Mouse (Mus musculus): ENCODE results near the gene Igll1.

Igll1 gene

GRCm38 (mm10) chr16:16854836-16855235 is 8.9 kb downstream of the Igll1 start:
- DNase-seq (ENCODE audit: extremely low read depth, low read depth): no peak

DNA sequence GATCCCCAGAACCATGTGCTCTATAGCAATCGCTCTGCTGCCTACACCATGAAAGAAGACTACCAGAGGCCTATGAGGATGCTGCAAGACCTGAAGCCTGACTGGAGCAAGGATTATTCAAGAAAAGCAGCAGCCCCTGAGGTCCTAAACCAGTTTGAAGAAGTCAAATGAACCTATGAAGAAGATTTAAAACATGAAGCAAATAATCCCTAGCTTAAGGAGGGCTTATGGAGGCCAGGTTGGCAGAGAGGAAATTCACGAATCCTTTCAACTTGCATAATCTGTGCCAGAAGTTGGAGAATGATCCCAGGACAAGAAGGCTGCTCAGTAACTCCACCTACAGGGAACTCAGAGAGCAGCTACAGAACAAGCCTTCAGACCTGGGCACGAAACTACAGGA is 11.4 kb downstream of the Igll1 start:
- DNase-seq (ENCODE audit: extremely low read depth, low read depth): no peak

DNA sequence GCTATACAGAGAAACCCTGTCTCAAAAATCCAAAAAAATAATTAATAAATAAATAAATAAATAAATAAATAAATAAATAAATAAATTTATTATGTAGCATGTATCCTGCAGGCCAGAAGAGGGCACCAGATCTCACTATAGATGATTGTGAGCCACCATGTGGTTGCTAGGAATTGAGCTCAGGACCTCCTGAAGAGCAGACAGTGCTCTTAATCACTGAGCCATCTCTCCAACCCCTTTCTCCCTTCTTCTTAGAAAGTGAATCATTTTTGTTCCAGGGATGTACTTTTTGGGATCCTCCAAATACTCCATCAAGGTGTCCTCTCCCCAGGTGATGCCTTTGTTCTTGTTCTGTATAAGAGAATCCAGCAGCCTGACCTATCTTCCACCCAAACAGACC is 14.6 kb downstream of the Igll1 start:
- no peak for DNase-seq (ENCODE audit: extremely low read depth, low read depth)

DNA sequence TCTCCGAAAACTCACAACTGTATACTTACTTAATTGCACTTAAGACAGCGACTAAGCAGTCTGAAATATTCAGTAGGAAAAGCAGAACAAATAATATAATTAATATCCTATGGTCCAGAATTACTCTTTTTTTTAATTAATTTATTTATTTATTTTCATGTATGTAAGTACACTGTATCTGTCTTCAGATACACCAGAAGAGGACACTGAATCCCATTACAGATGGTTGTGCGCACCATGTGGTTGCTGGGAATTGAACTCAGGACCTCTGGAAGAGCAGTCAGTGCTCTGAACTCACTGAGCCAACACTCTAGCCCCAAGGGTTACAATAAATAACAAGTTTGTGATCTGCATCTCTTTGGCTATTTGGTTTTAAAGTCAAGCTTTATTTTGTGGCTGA is 34.1 kb downstream of the Igll1 start:
- no peak for DNase-seq (ENCODE audit: extremely low read depth, low read depth)

DNA sequence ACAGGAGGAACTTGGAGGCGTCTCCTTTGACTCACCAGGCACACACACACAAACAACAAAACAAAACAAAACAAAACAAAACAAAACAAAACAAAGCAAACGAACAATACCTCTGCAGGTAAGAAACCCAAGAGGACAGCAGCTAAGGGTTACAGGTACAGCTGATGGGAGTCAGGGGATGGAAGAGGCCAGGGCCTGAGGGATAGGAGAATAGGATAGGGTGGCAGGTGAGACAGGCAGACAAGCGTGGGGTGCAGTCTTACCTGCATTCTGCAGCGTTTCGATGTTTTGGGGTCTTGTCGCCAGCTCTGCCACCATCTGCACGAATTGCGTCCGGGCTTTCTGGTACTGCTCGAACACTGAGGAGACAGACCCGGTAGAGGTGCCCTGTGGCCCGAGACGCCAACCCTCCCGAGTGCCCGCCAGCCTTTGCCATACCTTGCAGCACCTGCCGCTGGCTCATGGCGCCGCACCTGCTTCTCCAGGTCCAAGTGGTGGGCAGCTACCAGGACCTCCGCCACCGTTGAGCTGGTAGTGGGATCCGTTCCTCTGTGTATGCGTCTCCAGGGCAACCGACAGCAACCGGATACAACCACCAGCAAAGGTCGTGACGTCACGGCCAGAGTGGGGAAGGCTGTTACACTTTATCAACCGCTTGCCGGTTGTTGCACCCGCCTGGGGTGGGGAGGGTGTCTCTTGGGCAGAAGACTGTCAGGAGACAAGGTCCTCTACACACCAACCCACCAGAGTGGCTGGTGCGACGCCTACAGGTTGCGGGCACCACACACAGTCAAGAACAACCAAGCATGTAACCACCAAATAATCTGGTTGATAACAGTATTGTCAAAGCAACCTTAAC is 34.8 kb downstream of the Igll1 start, which contains the start of gene Spag6l:
Gene Spag6l (minus strand): TSS at position 700 of the 859 bp plus-strand sequence.
- no peak for DNase-seq (ENCODE audit: extremely low read depth, low read depth)

DNA sequence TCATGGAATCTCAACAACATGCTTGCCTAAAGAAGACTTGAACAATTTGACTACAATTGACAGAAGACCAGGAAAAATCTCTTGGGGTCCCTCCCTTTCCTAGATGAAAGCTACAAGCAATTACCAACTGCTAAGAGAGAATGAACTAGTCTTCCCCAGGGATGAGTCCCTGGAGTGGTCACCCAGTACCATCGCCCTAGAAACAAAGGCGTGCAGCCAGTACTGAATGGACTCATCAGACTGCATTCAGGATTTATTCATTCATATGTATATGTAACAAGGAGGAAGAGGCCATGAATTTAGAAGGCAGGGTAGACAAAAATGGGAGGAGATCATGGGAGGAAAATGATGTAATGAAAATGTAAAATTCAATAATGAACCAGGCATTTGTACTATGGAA is 37.6 kb downstream of the Igll1 start:
- DNase-seq (ENCODE audit: extremely low read depth, low read depth): no peak

DNA sequence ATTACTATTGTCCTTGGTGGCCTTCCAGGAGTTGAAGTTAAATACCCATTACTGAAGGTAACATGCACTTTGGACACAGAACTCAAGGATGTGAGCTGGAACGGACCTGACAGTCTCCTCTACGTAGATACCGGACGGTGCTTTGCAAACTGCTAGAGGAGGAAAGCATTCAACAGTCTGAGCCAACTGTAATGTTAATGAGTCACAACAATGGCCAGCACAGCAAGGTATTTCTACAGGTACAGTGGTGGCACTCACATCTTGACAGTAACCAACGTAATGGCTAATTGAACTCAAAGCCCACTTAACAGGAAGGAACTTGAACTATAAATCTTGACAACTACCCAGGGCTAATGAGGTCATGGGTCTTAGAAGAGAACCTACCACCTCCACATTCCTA is 38.3 kb downstream of the Igll1 start:
- DNase-seq (ENCODE audit: extremely low read depth, low read depth): no peak
